Mouse (Mus musculus): ENCODE measurements at regions not wholly inside any gene's neighbourhood (a gene's known extent, or its start where the extent isn't known, plus 50 kb on each side); places are given as distances from the start of the nearest gene placed in this dataset.

DNA sequence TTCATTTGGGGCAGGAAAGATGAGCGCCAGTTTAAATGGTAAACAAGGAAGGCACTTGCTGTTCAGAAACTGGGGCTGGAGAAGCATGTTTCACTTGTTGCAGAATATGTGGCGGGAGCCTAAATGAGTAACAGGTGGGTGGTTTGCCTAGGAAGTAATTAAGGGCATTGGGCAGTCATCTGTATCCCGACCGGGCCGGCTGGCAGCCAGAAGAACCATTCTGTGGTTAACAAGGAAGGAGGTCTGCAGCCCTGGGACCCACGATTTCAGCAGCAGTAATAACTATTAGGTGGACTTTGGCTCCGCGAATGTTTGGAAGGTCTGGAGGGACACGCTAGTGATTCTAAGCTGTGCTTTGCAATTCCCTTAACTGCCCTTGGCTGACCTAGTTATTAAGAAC lies 89.0 kb upstream of the Opcml start:
- Histone ChIP-seq H3K27ac (ENCODE audit: low read depth, low read length) (no peak overlapping the region), H3K4me1 (ENCODE audit: control insufficient read depth, insufficient read depth, low read length) (no peaks in the 10 kb centered on the region), H3K36me3 (ENCODE audit: control insufficient read depth, insufficient read depth, low read length) (no peaks in the 10 kb centered on the region), H3K9ac (ENCODE audit: low read length) (no peak overlapping the region), H3K4me2 (ENCODE audit: low read depth) (no peak overlapping the region), H3K9me3 (ENCODE audit: control insufficient read depth, low read length) (no peaks in the 10 kb centered on the region), H3K27me3 (ENCODE audit: control insufficient read depth, insufficient read depth, low read length) (no peaks in the 10 kb centered on the region), H3K4me3 (ENCODE audit: low read depth, low read length) (no peak overlapping the region)
- WGBS, result 80% methylated on average over 9 of the region's 9 CpGs
- ATAC-seq (ENCODE audit: insufficient read depth, low FRiP score, low TSS enrichment) (no peak), DNase-seq (ENCODE audit: low spot score) (no peak)

DNA sequence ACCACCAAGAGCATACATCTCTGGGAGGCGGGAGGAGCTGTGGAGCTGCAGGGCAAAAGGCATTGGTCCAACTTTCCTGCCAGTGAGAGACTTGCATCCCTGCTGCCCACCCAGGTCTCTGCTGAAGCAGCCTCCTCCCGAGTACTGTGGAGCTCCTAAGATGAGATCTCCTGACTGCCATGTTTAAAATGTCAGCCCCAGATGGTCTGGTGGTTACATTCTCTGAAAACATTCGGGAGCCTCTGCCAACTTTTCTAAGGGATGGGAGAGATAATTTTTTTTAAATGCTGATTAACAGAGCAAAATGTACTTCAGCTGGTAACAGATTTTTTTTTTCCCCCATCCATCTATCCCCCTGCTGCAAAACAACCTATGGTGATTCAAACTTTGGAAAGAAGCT lies 88.4 kb upstream of the Opcml start:
- H3K27me3 ChIP-seq (ENCODE audit: control insufficient read depth, insufficient read depth, low read length), result no peaks in the 10 kb centered on the region
- no peak overlapping the region for H3K9ac ChIP-seq (ENCODE audit: low read length)
- ATAC-seq (ENCODE audit: insufficient read depth, low FRiP score, low TSS enrichment), result no peak
- H3K27ac ChIP-seq (ENCODE audit: low read depth, low read length), result no peak overlapping the region
- H3K4me1 ChIP-seq (ENCODE audit: control insufficient read depth, insufficient read depth, low read length), result no peaks in the 10 kb centered on the region
- no peak overlapping the region for H3K4me2 ChIP-seq (ENCODE audit: low read depth)
- no peaks in the 10 kb centered on the region for H3K36me3 ChIP-seq (ENCODE audit: control insufficient read depth, insufficient read depth, low read length)
- no peaks in the 10 kb centered on the region for H3K9me3 ChIP-seq (ENCODE audit: control insufficient read depth, low read length)
- H3K4me3 ChIP-seq (ENCODE audit: low read depth, low read length), result no peak overlapping the region
- no peak for DNase-seq (ENCODE audit: low spot score)
- WGBS, result 84% methylated on average over 3 of the region's 3 CpGs

DNA sequence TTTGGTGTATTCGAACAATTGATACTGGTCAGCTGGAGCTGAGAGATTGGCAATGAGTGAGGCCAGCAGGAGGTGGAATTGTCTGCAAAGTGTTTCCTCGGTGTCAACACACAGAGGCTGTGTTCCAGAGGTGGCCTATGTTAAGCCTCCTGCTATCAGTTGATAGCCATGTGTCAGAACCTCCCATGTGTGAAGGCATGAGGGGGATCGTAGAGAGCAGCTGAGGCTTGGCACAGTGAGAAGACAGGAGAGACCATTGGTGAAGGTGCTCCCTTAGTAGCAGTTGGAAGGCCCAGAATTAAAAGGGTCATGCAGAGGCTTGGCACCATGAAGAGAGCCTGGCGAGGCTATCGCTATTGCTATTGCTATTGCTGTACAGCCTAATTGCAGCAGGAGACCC lies 86.6 kb upstream of the Opcml start:
- Histone ChIP-seq H3K27me3 (ENCODE audit: control insufficient read depth, insufficient read depth, low read length) (no peaks in the 10 kb centered on the region), H3K9me3 (ENCODE audit: control insufficient read depth, low read length) (no peaks in the 10 kb centered on the region), H3K27ac (ENCODE audit: low read depth, low read length) (no peak overlapping the region), H3K4me1 (ENCODE audit: control insufficient read depth, insufficient read depth, low read length) (no peaks in the 10 kb centered on the region), H3K4me3 (ENCODE audit: low read depth, low read length) (no peak overlapping the region), H3K9ac (ENCODE audit: low read length) (no peak overlapping the region), H3K4me2 (ENCODE audit: low read depth) (no peak overlapping the region), H3K36me3 (ENCODE audit: control insufficient read depth, insufficient read depth, low read length) (no peaks in the 10 kb centered on the region)
- DNase-seq (ENCODE audit: low spot score), result no peak
- WGBS, result 73% methylated on average over 5 of the region's 5 CpGs
- ATAC-seq (ENCODE audit: insufficient read depth, low FRiP score, low TSS enrichment), result no peak

- Histone ChIP-seq H3K9me3 (ENCODE audit: control insufficient read depth, low read length) (no peaks in the 10 kb centered on the region), H3K4me1 (ENCODE audit: control insufficient read depth, insufficient read depth, low read length) (peaks cover 2% of the 10 kb centered on the region; the same call in 1 of the 2 replicates), H3K27ac (ENCODE audit: low read depth, low read length) (no peak overlapping the region), H3K9ac (ENCODE audit: low read length) (no peak overlapping the region), H3K4me2 (ENCODE audit: low read depth) (no peak overlapping the region), H3K4me3 (ENCODE audit: low read depth, low read length) (no peak overlapping the region), H3K36me3 (ENCODE audit: control insufficient read depth, insufficient read depth, low read length) (no peaks in the 10 kb centered on the region), H3K27me3 (ENCODE audit: control insufficient read depth, insufficient read depth, low read length) (no peaks in the 10 kb centered on the region)
- DNase-seq (ENCODE audit: low spot score) (no peak), ATAC-seq (ENCODE audit: insufficient read depth, low FRiP score, low TSS enrichment) (no peak)
- 70% methylated on average over 2 of the region's 2 CpGs for WGBS
These were observed 66.7 kb upstream of the Opcml start for GRCm38 (mm10) chr9:27723840-27724408.

DNA sequence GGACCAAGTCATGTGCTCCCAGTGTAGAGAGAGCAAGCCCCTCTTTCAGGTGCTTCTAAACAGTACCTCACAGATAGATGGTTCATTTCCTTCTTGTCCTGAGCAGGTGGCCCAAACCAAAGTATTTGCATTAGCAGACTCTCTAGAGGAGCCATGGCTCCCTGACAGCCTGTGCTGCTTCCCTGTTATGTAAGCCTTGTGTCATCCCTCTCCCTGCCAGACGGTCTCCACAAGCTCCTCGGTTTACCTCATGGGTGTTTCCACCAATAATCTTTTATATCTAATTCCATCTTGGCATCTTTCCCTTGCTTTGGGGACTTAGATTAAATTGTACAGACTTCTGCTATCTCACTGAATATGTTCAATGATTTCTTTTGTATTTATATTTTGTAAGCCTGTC lies 66.0 kb upstream of the Opcml start:
- WGBS, result 80% methylated on average over 2 of the region's 2 CpGs
- Histone ChIP-seq H3K4me1 (ENCODE audit: control insufficient read depth, insufficient read depth, low read length) (peaks cover 4% of the 10 kb centered on the region; the same call in 1 of the 2 replicates), H3K27me3 (ENCODE audit: control insufficient read depth, insufficient read depth, low read length) (no peaks in the 10 kb centered on the region), H3K4me2 (ENCODE audit: low read depth) (no peak overlapping the region), H3K27ac (ENCODE audit: low read depth, low read length) (no peak overlapping the region), H3K36me3 (ENCODE audit: control insufficient read depth, insufficient read depth, low read length) (no peaks in the 10 kb centered on the region), H3K4me3 (ENCODE audit: low read depth, low read length) (no peak overlapping the region), H3K9ac (ENCODE audit: low read length) (no peak overlapping the region), H3K9me3 (ENCODE audit: control insufficient read depth, low read length) (no peaks in the 10 kb centered on the region)
- DNase-seq (ENCODE audit: low spot score), result no peak
- ATAC-seq (ENCODE audit: insufficient read depth, low FRiP score, low TSS enrichment), result no peak

GRCm38 (mm10) chr9:27728652-27729557 lies 61.7 kb upstream of the Opcml start:
- ATAC-seq (ENCODE audit: insufficient read depth, low FRiP score, low TSS enrichment) (peak; percentile 38; the same call in 1 of the 2 replicates), DNase-seq (ENCODE audit: low spot score) (peak; percentile 46)
- Histone ChIP-seq H3K4me2 (ENCODE audit: low read depth) (peak overlapping the region; percentile 29), H3K9ac (ENCODE audit: low read length) (peak overlapping the region; percentile 42), H3K4me3 (ENCODE audit: low read depth, low read length) (no peak overlapping the region), H3K27ac (ENCODE audit: low read depth, low read length) (no peak overlapping the region), H3K36me3 (ENCODE audit: control insufficient read depth, insufficient read depth, low read length) (no peaks in the 10 kb centered on the region), H3K9me3 (ENCODE audit: control insufficient read depth, low read length) (no peaks in the 10 kb centered on the region), H3K4me1 (ENCODE audit: control insufficient read depth, insufficient read depth, low read length) (peaks cover 4% of the 10 kb centered on the region; the same call in 1 of the 2 replicates), H3K27me3 (ENCODE audit: control insufficient read depth, insufficient read depth, low read length) (no peaks in the 10 kb centered on the region)
- WGBS, result 8% methylated on average over 13 of the region's 13 CpGs

- Histone ChIP-seq H3K4me2 (ENCODE audit: low read depth) (no peak overlapping the region), H3K9ac (ENCODE audit: low read length) (no peak overlapping the region), H3K4me3 (ENCODE audit: low read depth, low read length) (no peak overlapping the region), H3K36me3 (ENCODE audit: control insufficient read depth, insufficient read depth, low read length) (no peaks in the 10 kb centered on the region), H3K4me1 (ENCODE audit: control insufficient read depth, insufficient read depth, low read length) (peaks cover 4% of the 10 kb centered on the region; the same call in 1 of the 2 replicates), H3K9me3 (ENCODE audit: control insufficient read depth, low read length) (no peaks in the 10 kb centered on the region), H3K27ac (ENCODE audit: low read depth, low read length) (no peak overlapping the region), H3K27me3 (ENCODE audit: control insufficient read depth, insufficient read depth, low read length) (no peaks in the 10 kb centered on the region)
- ATAC-seq (ENCODE audit: insufficient read depth, low FRiP score, low TSS enrichment) (no peak), DNase-seq (ENCODE audit: low spot score) (no peak)
- WGBS, result 14% methylated on average over 1 of the region's 1 CpGs
These were observed 61.1 kb upstream of the Opcml start for GRCm38 (mm10) chr9:27729558-27729889.

- 31% methylated on average over 3 of the region's 3 CpGs for WGBS
- no peak overlapping the region for H3K4me2 ChIP-seq (ENCODE audit: low read depth)
- H3K9me3 ChIP-seq (ENCODE audit: control insufficient read depth, low read length), result no peaks in the 10 kb centered on the region
- no peak overlapping the region for H3K4me3 ChIP-seq (ENCODE audit: low read depth, low read length)
- DNase-seq (ENCODE audit: low spot score), result no peak
- no peaks in the 10 kb centered on the region for H3K36me3 ChIP-seq (ENCODE audit: control insufficient read depth, insufficient read depth, low read length)
- H3K27ac ChIP-seq (ENCODE audit: low read depth, low read length), result no peak overlapping the region
- no peaks in the 10 kb centered on the region for H3K4me1 ChIP-seq (ENCODE audit: control insufficient read depth, insufficient read depth, low read length)
- no peak overlapping the region for H3K9ac ChIP-seq (ENCODE audit: low read length)
- ATAC-seq (ENCODE audit: insufficient read depth, low FRiP score, low TSS enrichment), result no peak
- H3K27me3 ChIP-seq (ENCODE audit: control insufficient read depth, insufficient read depth, low read length), result no peaks in the 10 kb centered on the region
These were observed 51.3 kb upstream of the Opcml start for GRCm38 (mm10) chr9:27739287-27739686.

All from neural tube, embryonic 11.5 days (tissue).